Mouse (Mus musculus) R1 (cell line): Measurements from ENCODE around the gene Tbc1d12.
A peak's percentile ranks its signal among the peaks of the same experiment; 100 is the strongest.

Experiments
- DNase-seq: peaks from one replicate; pipeline ENCODE4 v3.0.0-alpha.2; 2018; ENCODE audit warnings: low read depth, low spot score

Tbc1d12 gene

DNA sequence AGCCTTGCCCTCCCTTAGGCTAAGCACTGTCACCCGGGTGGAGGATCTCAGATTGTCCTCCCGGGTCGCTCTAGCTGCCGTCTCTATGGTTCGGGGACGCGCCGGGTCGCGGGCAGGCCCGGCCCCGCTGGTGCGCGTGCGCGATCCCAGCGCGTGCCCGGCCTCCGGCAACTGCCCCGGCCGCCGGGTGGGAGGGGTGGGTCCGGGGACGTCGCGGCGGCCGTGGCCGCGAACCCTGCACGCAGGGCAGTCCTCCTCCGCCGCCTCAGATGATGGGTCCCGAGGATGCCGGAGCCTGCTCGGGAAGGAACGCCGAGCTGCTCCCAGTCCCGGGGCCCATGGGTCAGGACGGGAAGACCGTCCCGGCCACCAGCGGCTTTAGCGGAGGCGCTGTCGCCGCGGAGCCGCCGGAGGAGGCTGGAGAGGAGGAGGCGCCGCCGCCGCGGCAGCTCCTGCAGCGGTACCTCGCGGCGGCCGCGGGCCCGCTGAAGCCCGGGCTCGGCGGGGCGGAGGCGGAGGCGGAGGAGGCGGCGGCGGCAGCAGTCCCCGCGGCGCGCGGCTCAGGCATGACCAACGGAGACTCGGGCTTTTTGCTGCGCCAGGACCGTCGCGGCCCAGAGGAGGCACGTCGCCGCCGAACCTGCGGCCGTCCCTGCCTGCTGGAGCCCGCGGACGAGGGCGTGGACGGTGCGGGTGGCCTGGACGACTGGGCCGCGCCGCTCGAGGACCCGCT lies at the start of gene Tbc1d12:
Gene Tbc1d12, plus strand, starts transcription at position 142 of the 733 bp plus-strand sequence.
- peak; percentile 87 for DNase-seq

DNA sequence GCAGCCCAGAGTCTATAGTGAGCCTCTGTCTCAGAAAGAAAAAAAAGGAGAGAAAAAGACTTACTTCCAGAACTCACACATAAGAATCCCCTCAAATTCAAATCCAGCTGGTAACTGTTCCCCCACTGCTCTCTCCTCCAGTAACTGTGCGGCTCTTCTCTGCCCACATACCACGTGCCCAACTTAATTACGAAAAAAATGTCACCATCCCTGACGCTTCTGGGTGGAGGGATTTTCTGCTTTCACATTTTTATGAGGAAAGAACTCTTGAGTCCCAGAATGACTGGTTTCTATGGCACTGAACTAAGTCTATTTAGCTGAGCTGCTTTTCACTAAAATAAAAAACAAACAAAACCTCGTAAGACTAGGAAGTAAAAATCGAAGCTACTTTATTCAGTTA lies 48.6 kb upstream of the Tbc1d12 start:
- DNase-seq, result no peak

DNA sequence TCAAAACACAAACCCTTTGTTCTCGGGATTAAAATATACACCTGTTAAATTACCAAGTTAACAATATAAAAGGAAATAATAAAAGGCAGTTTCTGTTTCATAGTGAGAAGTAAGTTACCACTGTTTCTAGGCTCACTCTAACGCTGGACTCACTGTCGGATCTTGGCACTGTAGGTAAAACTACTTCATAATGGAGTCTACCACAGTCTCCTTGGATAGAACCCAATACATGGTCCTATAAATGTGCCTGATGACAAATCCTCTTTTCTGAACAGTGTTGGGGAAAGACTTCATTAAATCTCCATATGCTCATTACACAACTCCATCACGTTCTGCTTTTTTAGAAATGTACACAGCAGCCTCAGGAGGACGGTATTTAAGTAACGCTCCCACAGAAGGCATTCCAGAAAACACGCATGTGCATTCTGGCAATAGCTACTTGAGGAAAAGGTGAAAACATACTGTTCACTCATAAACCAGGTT lies 42.8 kb upstream of the Tbc1d12 start:
- DNase-seq, result no peak

DNA sequence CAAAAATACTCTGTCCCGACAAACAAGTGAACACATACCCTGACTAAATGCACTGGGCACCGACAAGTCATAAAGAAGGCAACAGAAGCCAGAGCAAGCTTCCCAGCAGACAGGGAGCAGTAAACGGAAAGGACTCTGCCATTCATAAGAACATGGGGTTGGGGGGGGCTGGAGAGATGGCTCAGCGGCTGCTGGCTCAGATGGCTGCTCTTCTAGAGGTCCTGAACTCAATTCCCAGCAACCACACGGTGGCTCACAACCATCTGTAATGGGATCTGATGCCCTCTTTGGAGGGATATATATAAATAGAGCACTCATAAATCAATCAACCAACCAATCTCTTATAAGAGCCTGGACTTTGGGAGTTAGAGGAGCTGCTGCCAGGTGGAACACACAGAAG lies 39.8 kb upstream of the Tbc1d12 start:
- DNase-seq, result no peak

DNA sequence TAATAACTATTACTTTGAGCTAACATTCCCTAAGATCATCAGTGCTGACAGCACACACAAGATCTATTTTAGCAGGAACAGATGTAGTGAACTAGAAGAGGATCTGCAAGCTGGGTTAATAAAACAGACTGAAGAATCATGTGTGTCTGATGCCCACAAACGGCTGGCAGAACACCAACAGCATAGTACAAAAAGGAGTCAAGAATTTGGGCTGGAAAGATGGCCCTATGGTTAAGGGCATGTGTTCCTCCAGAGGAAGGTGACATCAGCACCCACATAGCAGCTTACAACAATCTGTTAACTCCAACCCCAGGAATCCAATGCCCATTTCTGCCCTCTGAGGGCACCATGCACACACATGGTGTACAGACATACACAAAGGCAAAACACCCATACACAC lies 38.1 kb upstream of the Tbc1d12 start:
- DNase-seq, result no peak

DNA sequence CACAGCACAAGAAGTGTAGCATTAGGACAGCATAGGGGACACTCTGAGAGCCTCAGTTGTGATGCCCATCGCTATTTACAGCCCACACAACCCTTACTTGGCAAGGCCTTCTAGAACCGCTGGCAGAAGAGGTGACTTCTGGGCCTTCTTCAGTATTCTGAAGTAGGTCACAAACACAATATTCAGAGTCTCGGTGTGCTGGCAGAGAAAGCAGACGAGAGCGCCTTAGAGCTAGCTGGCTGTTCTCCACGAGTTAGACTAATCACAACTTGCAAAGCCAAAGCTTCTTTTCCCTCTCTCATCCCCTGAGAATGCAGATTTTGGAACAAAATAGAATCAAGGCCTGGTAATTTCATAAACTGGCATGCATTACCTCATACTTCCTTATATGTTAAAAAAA lies 37.6 kb upstream of the Tbc1d12 start:
- no peak for DNase-seq

DNA sequence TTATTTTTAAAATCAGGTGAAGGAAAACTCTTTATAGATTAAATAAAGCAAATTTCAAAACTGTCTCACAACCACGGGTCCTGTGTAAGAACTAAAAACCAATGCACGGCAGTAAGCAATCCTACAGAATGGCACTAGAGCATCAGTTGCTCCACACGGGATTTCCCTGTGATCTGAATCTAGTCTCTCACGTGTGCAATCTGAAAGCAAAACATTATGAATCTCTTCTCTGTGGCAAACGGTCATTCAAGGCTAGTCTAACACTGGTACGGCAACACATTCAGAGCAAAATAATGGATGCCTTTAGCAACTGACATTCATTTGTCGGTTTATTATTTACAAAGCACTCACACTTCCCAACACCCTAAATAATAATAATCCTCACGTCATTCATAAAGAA lies 18.2 kb upstream of the Tbc1d12 start:
- no peak for DNase-seq

DNA sequence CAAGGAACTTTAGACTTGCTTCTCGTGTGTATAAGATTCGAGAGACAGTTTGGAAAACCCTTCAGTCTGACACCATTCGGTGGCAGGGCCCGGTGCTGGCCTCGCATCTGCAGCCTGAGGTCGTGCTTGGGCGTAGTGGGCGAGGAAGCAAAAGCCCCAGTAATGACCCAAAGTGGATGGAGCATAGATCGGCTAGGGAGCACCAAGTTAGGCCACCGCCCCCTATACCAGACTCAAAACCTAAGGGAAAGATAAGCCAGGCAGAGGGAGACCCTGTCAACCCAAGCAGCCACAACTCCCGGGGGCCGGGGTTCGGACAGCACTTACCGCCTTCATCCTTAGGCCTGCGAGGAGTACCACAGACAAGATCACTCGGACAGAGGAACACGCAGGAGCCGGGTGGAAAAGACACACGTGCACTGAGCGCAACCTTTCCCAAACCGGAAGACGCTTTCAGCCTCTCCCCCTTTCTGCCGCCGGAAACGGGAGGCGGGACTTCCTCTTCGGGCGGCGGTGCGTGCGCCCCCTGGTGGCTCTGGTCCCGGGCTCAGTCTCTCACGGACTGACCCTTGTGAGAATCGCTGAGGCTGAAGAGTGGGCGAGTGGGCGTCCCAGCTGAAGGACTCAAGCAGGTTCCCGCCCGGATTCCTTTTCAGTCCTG lies 17.5 kb upstream of the Tbc1d12 start, which contains the start of gene Noc3l:
Gene Noc3l, minus strand, starts transcription at position 472 of the 661 bp plus-strand sequence.
- peak; percentile 98 for DNase-seq

DNA sequence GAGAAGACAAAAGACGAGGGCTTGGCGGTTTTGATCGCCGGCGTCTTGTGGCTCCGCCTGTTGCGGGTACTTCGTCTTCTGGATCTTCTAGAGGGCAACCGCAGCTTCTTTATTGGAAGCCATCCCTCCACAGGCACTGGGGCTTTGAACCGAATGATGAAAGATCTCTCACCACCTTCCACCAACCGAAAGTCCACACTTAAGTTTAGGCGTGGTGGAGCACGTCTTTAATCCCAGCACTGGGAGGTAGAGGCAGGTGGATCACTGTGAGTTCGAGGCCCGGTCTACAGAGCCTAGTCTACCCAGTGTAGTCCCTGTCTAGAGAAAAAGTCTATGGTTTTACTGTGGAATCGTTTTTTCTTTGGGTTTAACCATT lies 17.0 kb upstream of the Tbc1d12 start:
- no peak for DNase-seq

DNA sequence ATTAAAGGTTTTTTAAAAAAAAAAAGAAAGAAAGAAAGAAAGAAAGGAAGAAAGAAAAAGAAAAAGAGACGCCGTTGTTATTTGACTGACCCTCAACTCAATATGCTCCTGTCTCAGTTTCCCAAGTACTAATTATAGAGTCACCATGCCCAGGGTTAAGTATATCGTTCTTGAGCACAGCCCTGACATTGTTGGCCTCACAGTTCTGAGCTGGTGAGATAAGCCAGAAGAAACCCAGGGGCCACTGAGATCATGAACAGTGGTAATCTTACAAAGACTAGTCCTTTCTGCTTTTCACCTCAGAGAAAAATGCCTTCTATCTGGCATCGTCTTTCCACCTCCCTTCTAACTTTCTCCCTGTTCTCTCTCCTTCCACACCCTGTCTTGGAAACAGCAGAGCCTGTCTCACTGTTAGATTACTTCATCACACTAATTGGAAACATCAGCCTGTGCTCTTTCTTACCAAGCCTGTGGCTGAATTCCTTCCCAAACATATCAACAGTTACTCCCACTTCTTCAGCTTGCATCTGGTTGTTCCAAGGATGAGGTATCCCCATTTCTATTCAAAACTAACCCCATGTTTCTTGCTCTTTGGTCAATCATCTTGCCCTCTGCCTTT lies 16.1 kb upstream of the Tbc1d12 start:
- no peak for DNase-seq

DNA sequence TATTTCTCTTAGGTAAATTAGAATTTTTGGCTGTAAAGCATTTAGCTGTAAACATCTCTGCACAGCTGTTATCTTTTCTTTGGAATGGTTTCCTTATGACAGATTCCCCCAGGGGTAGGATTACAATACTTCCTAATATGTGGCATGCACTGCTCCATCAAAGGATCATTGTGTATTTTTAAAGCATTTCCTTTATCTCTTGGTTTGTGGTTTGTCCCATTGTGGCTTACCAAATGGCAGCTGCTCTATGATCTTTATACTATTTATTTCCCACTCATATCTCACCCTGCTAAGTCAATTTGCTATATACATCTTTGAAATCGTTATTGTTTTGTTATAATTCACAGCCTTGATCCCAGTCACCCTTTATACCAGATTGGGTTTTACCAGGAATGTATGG lies 3.2 kb upstream of the Tbc1d12 start:
- DNase-seq, result no peak

DNA sequence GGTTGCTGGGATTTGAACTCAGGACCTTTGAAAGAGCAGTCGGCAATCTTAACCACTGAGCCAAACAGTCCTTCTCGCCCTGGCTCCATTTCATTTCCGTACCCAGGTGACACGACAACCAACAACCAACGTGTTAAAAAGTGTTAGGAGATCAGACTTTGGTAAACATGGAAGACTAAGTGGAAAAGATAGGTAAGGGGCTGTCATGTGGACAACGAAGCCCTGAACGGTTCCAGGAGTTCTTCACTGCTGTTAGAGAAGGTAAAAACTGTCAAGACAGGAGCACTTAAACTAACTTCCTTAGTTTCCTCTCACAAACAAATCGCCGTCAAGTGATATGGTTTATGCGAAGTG lies 318 bp upstream of the Tbc1d12 start:
- no peak for DNase-seq

DNA sequence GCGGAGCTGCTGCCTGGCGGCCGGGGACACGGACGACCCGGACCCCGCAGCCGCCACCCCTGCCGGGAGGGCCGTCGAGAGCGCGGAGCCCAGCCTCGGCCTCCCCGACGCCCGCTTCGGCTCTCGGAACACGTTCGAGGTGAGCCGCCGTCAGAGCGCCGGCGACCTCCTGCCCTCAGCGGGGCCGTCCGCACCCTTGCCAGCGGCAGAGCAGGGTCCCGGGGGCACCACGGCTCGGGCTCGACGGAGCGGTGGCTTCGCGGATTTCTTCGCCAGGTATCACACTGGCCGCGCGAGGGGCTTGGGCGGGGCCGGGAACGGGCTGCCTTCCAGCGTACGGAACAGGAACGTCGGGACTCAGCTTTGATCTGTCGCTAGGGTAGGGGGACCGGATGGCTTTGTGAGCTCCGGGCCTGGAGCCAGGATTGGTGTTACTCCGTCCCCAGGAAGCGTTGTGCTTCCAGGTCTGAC lies 827 bp downstream of the Tbc1d12 start:
- peak; percentile 81 for DNase-seq

DNA sequence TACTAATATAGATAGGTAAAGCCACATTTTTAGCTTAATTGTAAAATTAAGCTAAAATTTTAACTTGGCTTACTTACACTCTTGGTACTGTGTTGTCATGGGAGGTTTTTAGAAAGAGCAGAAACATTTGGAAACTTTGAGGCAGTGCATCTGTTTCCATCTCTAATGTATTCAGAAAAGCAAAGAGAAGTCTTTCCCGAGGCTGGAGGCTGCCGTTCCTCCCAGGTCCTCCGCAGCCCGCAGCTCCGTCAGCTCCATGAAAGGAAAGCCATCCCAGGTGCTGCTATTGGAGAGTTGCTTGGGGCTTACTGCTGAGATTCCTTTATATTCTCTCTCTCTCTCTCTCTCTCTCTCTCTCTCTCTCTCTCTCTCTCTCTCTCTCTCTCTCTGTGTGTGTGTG lies 8.4 kb downstream of the Tbc1d12 start:
- DNase-seq, result no peak

DNA sequence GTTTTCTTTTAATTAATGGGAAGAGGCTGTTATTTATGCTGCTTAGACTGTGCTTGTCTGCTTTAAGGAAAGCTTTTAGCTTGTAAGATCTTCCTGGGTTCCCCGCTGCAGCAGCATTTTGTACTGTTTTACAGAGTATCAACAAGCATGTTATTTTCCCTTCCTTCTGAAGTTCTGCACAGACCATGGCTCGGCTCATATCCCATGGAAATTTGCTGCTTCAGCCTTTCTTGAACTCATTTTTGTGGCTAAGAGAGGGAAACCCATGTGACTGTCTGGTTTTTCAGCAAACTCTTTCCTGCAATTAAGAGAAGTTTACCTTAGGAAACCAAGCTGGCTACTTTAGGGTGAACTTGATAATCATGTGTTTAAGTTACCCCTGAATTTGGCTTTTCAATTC lies 10.0 kb downstream of the Tbc1d12 start:
- no peak for DNase-seq

DNA sequence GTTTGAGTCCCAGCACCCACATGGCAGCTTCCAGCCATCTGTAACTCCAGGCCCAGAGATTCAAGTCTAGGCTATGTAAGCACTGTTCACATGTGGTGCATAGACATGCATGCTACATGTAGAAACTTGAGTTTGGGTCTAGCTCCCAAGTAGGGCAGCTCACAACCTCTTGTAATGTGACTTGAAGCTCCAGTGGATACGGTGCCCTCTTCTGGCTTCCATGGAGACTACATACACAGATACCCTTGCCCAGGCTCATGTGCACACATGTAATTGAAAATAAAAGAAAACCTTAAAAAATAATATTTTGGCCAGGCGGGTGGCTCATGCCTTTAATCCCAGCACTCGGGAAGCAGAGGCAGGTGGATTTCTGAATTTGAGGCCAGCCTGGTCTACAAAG lies 21.8 kb downstream of the Tbc1d12 start:
- DNase-seq, result peak; percentile 42

DNA sequence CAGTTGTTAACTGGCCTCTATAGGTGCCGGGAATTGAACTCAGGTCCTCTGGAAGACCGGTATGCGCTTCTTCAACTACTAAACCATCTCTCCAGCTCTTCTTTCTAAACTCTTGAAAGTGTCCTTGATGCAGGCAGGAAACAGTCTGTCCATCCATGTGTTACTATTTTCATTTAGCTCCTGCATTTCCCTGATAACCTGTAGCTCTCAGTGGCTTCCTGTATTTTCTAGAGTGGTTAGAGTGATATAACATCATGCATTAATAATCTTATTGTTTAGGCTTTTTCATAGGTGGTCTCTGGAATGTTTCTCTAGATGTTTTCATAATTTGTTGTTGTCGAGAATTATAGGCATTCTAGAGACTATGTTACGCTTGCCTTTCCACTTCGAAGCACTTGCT lies 26.1 kb downstream of the Tbc1d12 start:
- DNase-seq, result no peak

DNA sequence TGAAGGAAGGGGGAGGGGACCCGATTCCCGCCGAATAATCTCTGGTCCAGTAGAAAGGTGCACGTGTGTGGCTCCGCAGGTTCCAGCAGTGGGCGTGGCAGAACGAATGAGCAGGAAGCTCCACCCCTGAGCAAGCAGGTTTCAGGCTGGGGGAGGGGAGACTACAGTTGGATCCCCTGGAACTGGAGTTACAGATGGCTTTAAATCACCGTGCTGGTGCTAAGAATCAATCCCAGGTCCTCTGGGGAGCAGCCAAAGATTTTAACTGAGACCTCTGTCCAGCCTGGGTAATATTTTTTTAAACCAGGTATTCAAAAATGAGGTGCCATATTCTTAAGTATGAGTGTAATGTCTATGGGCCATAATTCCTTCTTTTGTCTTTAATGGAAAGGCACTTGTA lies 38.4 kb downstream of the Tbc1d12 start:
- peak; percentile 61 for DNase-seq

DNA sequence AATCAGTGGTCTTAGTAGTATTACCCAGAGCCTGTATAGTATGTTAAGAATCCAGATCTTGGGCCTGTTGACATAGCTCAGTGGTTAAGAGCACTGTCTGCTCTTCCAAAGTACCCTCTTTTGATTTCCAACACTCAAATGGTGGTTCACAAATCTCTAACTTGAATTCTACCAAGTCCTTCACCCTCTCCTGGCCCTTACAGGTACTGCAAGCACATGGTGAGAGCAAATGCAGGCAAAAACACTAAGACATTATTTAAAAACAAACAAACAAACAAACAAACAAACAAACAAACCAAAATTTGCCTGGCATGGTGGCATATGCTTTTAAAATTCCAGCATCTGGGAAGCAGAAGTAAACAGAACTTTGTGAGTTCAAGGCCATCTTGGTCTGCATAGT lies 43.9 kb downstream of the Tbc1d12 start:
- DNase-seq, result peak; percentile 58

DNA sequence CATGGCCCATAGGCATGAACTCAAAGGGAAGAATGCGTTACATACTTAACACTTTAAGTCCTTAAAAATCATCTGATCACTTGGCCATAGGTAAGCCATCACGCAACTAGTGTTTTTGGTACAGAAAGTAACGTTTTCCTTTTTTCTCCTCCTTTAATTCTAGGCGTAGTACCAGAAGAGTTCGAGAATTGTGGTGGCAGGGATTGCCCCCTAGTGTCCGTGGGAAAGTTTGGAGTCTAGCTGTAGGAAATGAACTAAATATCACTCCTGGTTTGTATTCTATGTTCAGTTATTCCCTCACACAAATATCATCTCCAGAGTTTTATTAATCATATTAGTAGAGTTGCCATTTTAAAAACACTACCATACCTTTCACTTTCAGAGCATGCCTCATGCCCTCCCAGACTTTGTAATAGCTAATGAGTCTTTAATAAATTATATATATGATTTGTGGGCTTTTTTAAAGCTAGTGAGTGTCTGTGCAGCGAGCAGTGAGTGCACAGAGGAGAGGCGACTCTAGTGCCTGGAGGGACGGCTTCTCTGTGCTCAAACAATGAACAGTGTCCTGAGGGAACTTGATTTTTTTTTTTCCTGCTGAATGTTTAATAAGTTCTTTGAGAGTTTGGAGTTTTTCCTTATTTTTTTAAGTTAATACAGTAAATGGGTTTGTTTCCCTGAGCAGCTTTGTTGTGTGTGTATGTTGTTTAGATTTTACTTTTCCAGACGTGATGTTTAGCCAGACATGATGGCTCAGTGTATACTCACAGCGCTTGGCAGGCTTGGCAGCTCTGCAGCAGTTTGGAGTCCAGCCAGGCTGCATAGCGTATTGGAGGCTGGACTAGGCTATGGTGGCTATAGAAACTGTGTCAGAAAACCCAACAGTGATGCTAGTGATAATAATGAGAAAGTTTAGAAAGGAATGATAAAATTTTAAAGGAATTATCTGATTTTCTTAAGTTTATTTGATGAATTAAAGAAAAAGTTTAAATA lies 65.1 kb downstream of the Tbc1d12 start:
- DNase-seq, result no peak

DNA sequence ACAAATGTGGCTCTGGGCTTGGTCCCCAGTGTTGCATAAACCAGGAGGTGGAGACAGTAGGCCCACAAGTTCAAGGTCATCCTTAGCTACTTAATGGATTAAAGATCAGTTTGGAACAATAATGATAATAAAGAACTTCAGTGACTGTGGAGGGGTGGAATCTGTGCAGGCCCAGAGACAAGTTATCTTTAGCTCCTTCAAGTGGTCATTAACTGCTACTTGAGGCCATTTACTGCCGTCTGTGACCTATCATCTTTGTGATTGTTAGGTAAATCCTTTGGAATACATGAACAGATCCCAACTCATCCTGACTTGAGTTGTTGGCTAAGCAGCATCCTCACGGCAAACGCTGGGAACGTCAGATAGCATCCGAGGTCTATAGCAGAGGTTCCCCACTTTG lies 66.1 kb downstream of the Tbc1d12 start:
- DNase-seq, result no peak

DNA sequence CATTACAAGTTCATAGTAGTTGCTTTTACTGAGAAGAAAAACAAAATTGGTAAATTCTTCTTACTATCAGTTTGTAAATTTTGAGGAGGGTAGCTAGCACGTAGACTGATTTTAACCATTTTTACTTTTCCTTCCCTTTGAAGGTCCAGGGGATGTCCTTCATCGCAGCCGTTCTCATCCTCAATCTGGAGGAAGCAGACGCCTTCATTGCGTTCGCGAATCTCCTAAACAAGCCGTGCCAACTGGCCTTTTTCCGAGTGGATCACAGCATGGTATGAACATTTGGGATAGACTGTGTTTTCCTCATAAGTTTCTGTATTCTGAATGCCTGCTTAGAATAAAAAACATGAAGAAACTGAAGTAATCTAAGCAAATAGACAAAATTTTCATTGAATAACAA lies 77.4 kb downstream of the Tbc1d12 start:
- no peak for DNase-seq
